Mouse (Mus musculus): ENCODE results near the gene Gm10563.

DNA sequence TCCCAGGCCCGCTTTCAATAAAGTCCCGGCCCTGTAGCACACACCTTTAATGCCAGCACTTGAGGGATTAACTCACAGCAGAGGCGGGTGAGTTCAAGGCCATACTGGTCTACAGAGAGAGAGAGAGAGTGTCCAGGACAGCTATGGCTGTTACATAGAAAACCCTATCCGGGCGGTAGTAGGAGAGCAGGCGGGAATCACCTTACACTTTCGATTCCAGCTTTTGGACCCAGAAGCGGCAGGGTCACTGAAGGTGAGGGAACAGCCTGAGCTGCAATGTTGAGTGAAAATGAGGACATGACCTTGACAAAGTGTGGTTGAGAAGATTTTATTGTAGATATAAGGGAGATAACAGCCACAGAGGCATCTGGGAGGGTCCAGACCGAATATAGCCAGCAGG, 71.3 kb downstream of the Gm10563 start:
- TF ChIP-seq CTCF (IDR thresholded peaks at IDR 0.05; ENCODE audit: low read depth, low read length): no peak
- no peak for TF ChIP-seq POLR2A (IDR thresholded peaks at IDR 0.05; ENCODE audit: borderline replicate concordance, low read depth, low read length)
